Mouse (Mus musculus) kidney, adult 8-10 months (tissue): Measurements from ENCODE around the gene Opalin.

Source experiments
- DNase-seq, 2 experiments: peaks; one replicate each; pipeline ENCODE4 v3.0.0; 2022

The Opalin gene

GRCm38 (mm10) chr19:41071500-41071899, 5.4 kb downstream of the Opalin start:
- DNase-seq: peak; percentile 61 to 85

GRCm38 (mm10) chr19:41054702-41055101, 22.2 kb downstream of the Opalin start:
- DNase-seq: no peak

GRCm38 (mm10) chr19:41053530-41053929, 23.4 kb downstream of the Opalin start:
- DNase-seq: peak in 1 of 2 experiments; percentile 6

GRCm38 (mm10) chr19:41052247-41052646, 24.7 kb downstream of the Opalin start:
- no peak for DNase-seq

GRCm38 (mm10) chr19:41051714-41052113, 25.2 kb downstream of the Opalin start:
- DNase-seq: no peak

GRCm38 (mm10) chr19:41048187-41048559, 28.7 kb downstream of the Opalin start:
- DNase-seq: no peak

- no peak for DNase-seq
These were observed 29.3 kb downstream of the Opalin start for GRCm38 (mm10) chr19:41047437-41048186.

GRCm38 (mm10) chr19:41045091-41045770, 31.7 kb downstream of the Opalin start:
- no peak for DNase-seq

- DNase-seq: no peak
These were observed 37.8 kb downstream of the Opalin start for GRCm38 (mm10) chr19:41039110-41039509.

- DNase-seq: no peak
These were observed 40.9 kb downstream of the Opalin start for GRCm38 (mm10) chr19:41035809-41036551.

- no peak for DNase-seq
These were observed 45.0 kb downstream of the Opalin start for GRCm38 (mm10) chr19:41031869-41032268.

GRCm38 (mm10) chr19:41031009-41031408, 45.9 kb downstream of the Opalin start:
- DNase-seq: no peak

- no peak for DNase-seq
These were observed 46.8 kb downstream of the Opalin start for GRCm38 (mm10) chr19:41030161-41030560.

GRCm38 (mm10) chr19:41029219-41029618, 47.7 kb downstream of the Opalin start, which contains the start of gene Dntt:
TSS of gene Dntt (plus strand) at chr19:41029275.
- DNase-seq: no peak

GRCm38 (mm10) chr19:41027601-41028000, 49.3 kb downstream of the Opalin start:
- DNase-seq: no peak

GRCm38 (mm10) chr19:41027024-41027423, 49.9 kb downstream of the Opalin start:
- DNase-seq: no peak

GRCm38 (mm10) chr19:41026551-41026950, 50.4 kb downstream of the Opalin start:
- DNase-seq: no peak

GRCm38 (mm10) chr19:41022244-41022643, 54.7 kb downstream of the Opalin start:
- DNase-seq: no peak

GRCm38 (mm10) chr19:41020537-41020936, 56.4 kb downstream of the Opalin start:
- no peak for DNase-seq

- DNase-seq: no peak
These were observed 57.7 kb downstream of the Opalin start for GRCm38 (mm10) chr19:41019164-41019675.

- peak in 1 of 2 experiments; percentile 42 for DNase-seq
These were observed 60.8 kb downstream of the Opalin start for GRCm38 (mm10) chr19:41015951-41016716.

- DNase-seq: no peak
These were observed 62.9 kb downstream of the Opalin start for GRCm38 (mm10) chr19:41014003-41014402.

- no peak for DNase-seq
These were observed 63.3 kb downstream of the Opalin start for GRCm38 (mm10) chr19:41013591-41013990.
